Comparison of ENCODE assay signal across 9 mouse cellular contexts in the genomic region with DNA sequence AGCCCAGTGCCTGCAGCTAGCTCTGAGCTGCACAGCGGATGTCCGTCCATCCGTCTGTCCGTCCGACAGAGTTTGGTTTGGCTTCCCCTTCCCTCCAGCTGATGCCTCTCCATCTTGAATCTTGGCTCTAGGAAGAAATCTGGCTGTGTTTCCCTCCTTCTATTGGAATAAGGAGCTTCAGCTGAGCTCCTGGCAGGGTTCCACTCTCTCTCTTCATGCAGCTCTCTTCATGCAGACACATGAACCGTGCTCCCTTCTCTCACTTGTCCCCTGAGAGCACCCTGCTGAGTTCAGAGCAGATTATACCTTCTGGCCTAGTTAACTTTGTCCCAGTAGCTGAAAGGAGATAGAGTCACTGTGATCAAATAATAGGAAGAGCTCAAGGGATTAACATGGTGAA.
DNase-seq lines count a peak whose midpoint lies in the region; ATAC-seq lines count a peak whose summit lies in the region.
"Had no signal": no experiment of that assay in that cellular context is flagged by ENCODE, and none has a peak within 500 bp of the region (broad histone marks: within the 10 kb centered on the region; RNA-seq: fewer than 3 reads in every experiment).

No protein-coding gene starts in this region.

- peak; percentile 2 for DNase-seq in cerebellum, adult 11 months
- DNase-seq in cerebellum, adult 9-11 months: no peak
- no peak for DNase-seq in midbrain, embryonic 10.5 days (ENCODE audit: low spot score)
- no peak for DNase-seq in midbrain, embryonic 11.5 days (ENCODE audit: low spot score, missing footprints)
- DNase-seq in lung, postnatal 10 days: peak; percentile 56
- no peak for DNase-seq in spleen, postnatal 4 days (ENCODE audit: low spot score in 2 of 2)

- H3K9ac ChIP-seq in midbrain, embryonic 11.5 days (ENCODE audit: low read length): no peak overlapping the region
- H3K9ac ChIP-seq in heart, embryonic 14.5 days (ENCODE audit: low read length): no peak overlapping the region
- H3K9ac ChIP-seq: neural tube, embryonic 12.5 days had no signal

- H3K4me3 ChIP-seq in midbrain, embryonic 10.5 days: no peak overlapping the region
- H3K4me3 ChIP-seq in midbrain, embryonic 11.5 days (ENCODE audit: low read depth, low read length): no peak overlapping the region
- H3K4me3 ChIP-seq in heart, embryonic 14.5 days (ENCODE audit: control insufficient read depth in 1 of 2, insufficient read depth in 1 of 2, low read depth in 1 of 2, low read length in 2 of 2): no peak overlapping the region
- H3K4me3 ChIP-seq: neural tube, embryonic 12.5 days had no signal

- no peaks in the 10 kb centered on the region for H3K9me3 ChIP-seq in midbrain, embryonic 10.5 days (replicated peaks)
- no peaks in the 10 kb centered on the region for H3K9me3 ChIP-seq in midbrain, embryonic 11.5 days (ENCODE audit: control insufficient read depth, low read length)
- H3K9me3 ChIP-seq in heart, embryonic 14.5 days (ENCODE audit: control insufficient read depth, low read length): no peaks in the 10 kb centered on the region
- H3K9me3 ChIP-seq: neural tube, embryonic 12.5 days had no signal

- no peaks in the 10 kb centered on the region for H3K36me3 ChIP-seq in midbrain, embryonic 10.5 days
- H3K36me3 ChIP-seq in midbrain, embryonic 11.5 days (ENCODE audit: control insufficient read depth, insufficient read depth, low read length): no peaks in the 10 kb centered on the region
- no peaks in the 10 kb centered on the region for H3K36me3 ChIP-seq in heart, embryonic 14.5 days (ENCODE audit: control insufficient read depth, insufficient read depth, low read length)
- H3K36me3 ChIP-seq: neural tube, embryonic 12.5 days had no signal

- H3K27ac ChIP-seq in midbrain, embryonic 10.5 days (replicated peaks): peak overlapping the region; percentile 24; the same call in 1 of the 2 replicates
- no peak overlapping the region for H3K27ac ChIP-seq in midbrain, embryonic 11.5 days (ENCODE audit: low read depth, low read length)
- H3K27ac ChIP-seq in heart, embryonic 14.5 days (replicated peaks in 1 of 2; ENCODE audit: control insufficient read depth in 1 of 2, insufficient read depth in 1 of 2, low read depth in 2 of 2, low read length in 2 of 2): peak overlapping the region; percentile 46 to 65
- H3K27ac ChIP-seq: neural tube, embryonic 12.5 days had no signal

- H3K27me3 ChIP-seq in midbrain, embryonic 10.5 days (ENCODE audit: low read depth, poor library complexity, severe bottlenecking): no peaks in the 10 kb centered on the region
- no peaks in the 10 kb centered on the region for H3K27me3 ChIP-seq in midbrain, embryonic 11.5 days (ENCODE audit: control insufficient read depth, insufficient read depth, low read length)
- no peaks in the 10 kb centered on the region for H3K27me3 ChIP-seq in heart, embryonic 14.5 days (ENCODE audit: control insufficient read depth, insufficient read depth, low read length)
- H3K27me3 ChIP-seq: neural tube, embryonic 12.5 days had no signal

- 52% methylated on average over 6 of the region's 6 CpGs for WGBS in midbrain, embryonic 10.5 days
- WGBS in midbrain, embryonic 11.5 days: 47% methylated on average over 6 of the region's 6 CpGs
- 64% methylated on average over 6 of the region's 6 CpGs for WGBS in heart, embryonic 14.5 days

- no peak for ATAC-seq in midbrain, embryonic 11.5 days (ENCODE audit: low FRiP score)
- ATAC-seq in heart, embryonic 14.5 days (ENCODE audit: insufficient number of reproducible peaks, insufficient read depth, low FRiP score, low read depth): no peak
- no peak for ATAC-seq in megakaryocyte, adult 5-6 weeks (ENCODE audit: poor library complexity, severe bottlenecking)

- H3K4me1 ChIP-seq in midbrain, embryonic 10.5 days: peaks cover 39% of the 10 kb centered on the region
- peaks cover 10% of the 10 kb centered on the region for H3K4me1 ChIP-seq in midbrain, embryonic 11.5 days (ENCODE audit: control insufficient read depth, insufficient read depth, low read length)
- peaks cover 30 to 38% of the 10 kb centered on the region in 2 experiments for H3K4me1 ChIP-seq in heart, embryonic 14.5 days (ENCODE audit: control insufficient read depth in 2 of 2, insufficient read depth in 2 of 2, low read length in 2 of 2)

- no peak overlapping the region for H3K4me2 ChIP-seq in midbrain, embryonic 11.5 days
- no peak overlapping the region for H3K4me2 ChIP-seq in heart, embryonic 14.5 days (ENCODE audit: low read length)
- H3K4me2 ChIP-seq: neural tube, embryonic 12.5 days had no signal

Comparison
In these comparisons a context has a peak if more than half of its experiments do, and no peak if none do; other contexts are left out.
1. DNase-seq: peak in cerebellum, adult 11 months (single experiment) and lung, postnatal 10 days (single experiment); none in cerebellum, adult 9-11 months (single experiment), midbrain, embryonic 10.5 days (single experiment), midbrain, embryonic 11.5 days (single experiment) and spleen, postnatal 4 days (0 of 2).